Mouse (Mus musculus): ENCODE data around the gene Smim4.

The Smim4 gene

DNA sequence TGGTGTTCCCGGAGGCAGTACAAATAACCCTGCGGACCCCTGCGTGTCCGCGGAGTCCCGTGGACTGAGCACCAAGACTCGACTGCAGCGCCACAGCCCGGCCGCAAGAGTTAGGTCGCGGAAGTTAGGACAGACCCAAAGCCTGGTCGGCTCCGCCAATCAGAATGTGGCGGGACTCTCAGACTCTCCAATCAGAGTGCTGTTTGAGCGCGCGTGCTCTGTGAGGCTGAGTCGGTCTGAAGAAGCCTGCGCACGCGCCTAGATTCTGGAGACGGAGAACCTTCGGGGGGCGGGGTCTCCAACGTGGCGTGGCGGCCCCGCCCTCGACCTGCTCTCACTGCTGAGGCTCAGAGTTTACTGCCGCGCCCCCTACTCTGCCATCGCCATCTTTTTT is at the start of gene Smim4:
TSS of gene Smim4 (minus strand) at position 131 of the 394 bp plus-strand sequence.
- DNase-seq (ENCODE audit: low spot score), result peak; percentile 96

GRCm38 (mm10) chr14:31177715-31178114 is 49.0 kb upstream of the Smim4 start:
- no peak for DNase-seq (ENCODE audit: low spot score)

DNA sequence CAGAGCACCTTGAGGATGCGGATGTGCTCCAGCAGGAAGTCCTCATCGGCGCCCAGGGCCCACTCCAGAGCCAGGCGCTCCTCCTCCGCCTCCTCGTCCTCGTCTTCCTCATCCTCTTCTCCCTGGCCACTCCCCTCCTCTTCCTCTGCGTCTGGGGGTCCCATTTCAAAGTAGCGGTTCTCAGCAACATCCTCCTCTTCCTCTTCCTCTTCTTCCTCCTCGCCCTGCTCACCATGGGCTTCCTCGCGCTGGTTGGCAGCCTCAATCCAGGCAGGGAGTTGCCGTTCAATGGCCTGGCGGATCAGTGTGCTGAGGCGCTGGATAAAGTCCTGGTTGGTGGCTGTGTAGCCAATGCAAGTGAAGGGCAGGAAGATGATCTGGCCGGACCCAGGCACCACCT is 48.5 kb upstream of the Smim4 start:
- no peak for DNase-seq (ENCODE audit: low spot score)

- no peak for DNase-seq (ENCODE audit: low spot score)
Measured at GRCm38 (mm10) chr14:31173537-31173936, 44.8 kb upstream of the Smim4 start.

DNA sequence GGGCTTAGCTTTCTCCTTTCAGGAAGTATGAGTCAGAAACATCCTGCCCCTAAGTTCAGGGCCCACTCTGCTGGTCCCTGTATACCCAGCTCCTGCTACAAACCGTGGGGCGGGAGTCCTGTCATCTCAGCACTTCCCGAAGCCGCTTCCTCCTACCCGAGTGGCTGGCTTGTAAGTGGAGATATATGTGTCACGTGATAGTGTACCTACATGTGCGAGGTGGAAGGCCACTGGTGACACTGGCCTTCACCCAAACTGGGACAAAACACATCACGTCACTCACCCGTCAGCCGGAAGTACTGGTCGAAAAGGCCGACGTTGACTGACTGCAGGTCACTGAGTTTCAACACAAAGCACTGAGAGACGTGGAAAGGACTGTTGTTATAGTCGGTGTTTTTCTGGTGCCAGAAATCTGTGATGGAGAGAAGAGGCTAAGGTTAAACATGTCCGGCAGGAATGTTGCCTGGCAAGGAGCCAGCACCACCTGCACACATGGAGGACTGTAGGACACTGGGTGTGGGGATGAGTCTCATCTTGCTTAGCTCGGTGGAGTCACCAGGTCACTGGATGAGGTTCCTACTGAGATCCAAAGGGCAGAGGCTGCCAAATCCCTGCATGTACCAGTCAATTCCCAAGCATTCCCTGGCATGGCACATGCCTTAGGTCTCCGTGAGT is 44.2 kb upstream of the Smim4 start:
- DNase-seq (ENCODE audit: low spot score), result no peak

DNA sequence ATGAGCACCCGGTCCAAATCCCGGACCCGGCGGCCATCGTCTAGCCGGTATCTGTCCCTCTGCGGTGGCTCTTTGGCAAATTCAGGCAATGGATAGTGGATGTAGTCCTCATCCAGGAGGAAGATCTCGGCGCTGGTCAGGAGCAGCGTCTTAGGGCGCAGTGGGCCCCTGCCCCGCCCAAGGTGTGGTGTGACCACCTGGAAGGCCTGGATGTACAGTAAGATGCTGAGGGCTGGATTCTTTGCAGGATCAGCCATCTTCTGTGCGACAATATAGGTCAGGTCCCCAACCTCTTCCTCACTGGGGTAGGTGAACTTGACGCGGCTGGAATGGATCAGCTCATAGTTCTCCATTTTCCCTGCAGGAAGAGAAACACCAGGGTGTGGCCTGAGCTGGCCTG is 43.1 kb upstream of the Smim4 start:
- DNase-seq (ENCODE audit: low spot score), result no peak

DNA sequence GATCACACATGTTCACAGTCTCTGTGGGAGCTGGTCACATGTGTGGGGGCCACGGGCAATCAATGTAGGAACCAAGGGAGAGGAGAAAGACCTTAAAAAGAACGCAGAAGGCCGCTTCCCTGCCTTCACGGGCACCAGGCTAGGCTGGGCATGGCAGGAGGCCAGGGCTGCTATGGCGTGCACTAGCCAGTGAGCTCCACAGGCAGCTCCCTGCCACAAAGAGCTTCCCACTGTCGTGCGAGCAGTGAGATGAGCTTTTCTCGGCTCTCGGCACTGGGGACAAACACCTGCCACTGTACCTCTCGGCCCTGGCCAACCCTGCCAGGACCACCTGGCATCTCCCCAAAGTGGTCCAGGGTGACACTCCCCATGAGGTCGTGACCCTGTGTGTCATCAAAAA is 42.6 kb upstream of the Smim4 start:
- peak; percentile 34 for DNase-seq (ENCODE audit: low spot score)

GRCm38 (mm10) chr14:31170963-31171362 is 42.2 kb upstream of the Smim4 start:
- DNase-seq (ENCODE audit: low spot score), result no peak

GRCm38 (mm10) chr14:31169508-31169907 is 40.8 kb upstream of the Smim4 start:
- no peak for DNase-seq (ENCODE audit: low spot score)

DNA sequence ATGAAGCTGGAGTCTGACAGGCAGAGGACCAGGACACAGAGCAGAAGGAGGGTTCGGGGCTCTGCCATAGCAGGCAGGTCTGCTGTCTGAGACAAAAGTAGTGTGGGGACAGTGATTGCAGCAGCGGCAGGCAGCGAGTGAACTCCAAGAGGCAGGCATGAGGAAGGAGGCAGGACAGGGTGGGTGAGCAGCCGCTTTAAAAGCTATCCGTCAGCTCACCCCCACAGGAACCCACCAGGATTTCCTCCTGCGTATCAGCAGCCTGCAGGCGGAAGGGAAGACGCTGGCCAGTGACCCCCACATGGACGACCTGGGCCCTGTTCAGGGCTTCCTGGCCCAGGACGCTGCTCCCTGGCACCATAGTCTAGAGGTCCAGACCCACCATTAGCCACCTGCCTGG is 39.7 kb upstream of the Smim4 start, which contains the start of gene Stab1:
TSS of gene Stab1 (minus strand) at position 217 of the 400 bp plus-strand sequence.
- no peak for DNase-seq (ENCODE audit: low spot score)

DNA sequence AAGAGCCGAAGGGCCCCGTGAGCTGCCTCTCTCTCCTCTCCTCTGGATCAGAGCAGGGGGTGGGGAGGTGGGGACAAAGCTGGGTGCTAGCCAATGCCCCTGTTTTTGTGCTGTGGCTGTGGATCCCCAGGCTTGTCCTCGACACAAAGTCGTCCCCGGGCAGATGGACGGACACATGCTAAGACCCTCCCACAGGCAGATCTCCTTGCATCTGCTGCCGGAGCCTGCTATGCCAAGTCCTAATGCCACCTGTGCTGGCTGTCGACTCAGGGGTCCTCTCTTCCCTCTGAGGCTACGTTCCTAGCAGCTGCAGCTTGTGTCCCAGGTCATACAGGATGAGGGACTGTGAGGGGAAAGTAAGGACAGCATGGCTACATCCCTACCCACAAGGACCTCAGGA is 38.1 kb upstream of the Smim4 start:
- no peak for DNase-seq (ENCODE audit: low spot score)

- DNase-seq (ENCODE audit: low spot score), result no peak
Measured at GRCm38 (mm10) chr14:31165991-31166630, 37.4 kb upstream of the Smim4 start.

GRCm38 (mm10) chr14:31165458-31165857 is 36.7 kb upstream of the Smim4 start:
- DNase-seq (ENCODE audit: low spot score), result no peak

GRCm38 (mm10) chr14:31165010-31165409 is 36.3 kb upstream of the Smim4 start:
- DNase-seq (ENCODE audit: low spot score), result no peak

GRCm38 (mm10) chr14:31164067-31164466 is 35.3 kb upstream of the Smim4 start:
- no peak for DNase-seq (ENCODE audit: low spot score)

- no peak for DNase-seq (ENCODE audit: low spot score)
Measured at GRCm38 (mm10) chr14:31161638-31162037, 32.9 kb upstream of the Smim4 start.

DNA sequence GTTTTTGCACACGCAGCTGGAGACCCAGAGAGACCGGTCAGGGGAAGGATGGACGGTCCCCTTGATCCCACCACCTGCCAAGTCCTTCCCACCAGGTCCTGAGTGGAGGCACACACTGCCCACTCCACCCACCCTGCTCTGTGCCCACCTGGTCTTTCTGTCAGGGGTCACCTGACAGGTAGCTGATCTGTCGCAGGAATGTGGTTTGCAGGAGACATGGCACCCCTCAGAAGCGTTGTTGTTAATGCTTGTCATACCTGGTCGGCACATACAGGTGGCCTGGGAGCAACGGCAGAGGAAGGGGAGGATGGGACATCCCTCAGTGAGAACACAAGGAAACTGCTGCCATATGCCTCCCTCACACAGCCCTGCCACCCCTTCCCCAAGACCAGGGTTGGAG is 32.4 kb upstream of the Smim4 start:
- no peak for DNase-seq (ENCODE audit: low spot score)

DNA sequence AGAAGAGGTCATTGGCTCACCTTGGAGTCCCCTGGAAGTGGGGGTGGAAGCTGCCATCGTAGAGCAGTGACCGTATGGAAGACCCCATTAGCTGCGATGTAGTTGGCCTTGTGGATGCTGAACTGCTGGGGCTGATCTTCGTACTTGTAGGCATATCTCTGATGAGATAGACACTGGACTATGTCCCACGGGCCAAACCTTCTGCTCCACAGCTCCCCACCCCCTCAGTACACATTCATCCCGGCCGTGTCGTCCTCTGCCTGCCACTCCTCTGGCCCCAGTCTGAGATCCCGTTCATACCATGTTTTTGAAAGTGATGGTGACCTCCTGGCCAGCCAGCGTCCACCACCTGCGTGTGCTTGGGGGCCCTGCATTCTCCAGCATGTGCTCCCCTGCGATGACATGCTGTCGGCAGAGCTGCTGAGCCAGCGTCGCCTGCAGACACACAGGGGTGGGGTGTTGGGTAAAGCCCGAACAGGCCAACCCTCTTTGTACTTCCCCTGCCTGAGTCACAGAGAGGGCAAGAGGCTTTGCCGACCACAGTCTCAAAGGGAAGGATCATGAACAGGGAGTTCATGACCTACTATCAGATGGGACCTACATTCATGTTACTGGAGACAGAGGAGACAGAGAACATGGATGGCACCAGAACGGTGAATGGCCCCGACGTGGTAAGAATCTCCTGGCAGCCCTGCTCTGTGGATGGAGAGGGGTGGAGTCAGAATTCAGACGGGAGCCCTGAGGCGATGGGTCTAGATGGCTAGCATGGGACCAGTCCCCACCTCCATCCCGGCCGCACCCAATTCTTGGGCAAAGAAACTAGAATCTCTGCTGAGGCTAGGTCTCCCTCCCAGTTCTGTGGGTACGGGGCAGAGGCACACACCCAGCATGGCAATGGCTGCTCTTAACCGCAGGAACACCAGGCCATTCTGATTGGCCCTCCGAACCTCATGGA is 31.7 kb upstream of the Smim4 start:
- DNase-seq (ENCODE audit: low spot score), result no peak

DNA sequence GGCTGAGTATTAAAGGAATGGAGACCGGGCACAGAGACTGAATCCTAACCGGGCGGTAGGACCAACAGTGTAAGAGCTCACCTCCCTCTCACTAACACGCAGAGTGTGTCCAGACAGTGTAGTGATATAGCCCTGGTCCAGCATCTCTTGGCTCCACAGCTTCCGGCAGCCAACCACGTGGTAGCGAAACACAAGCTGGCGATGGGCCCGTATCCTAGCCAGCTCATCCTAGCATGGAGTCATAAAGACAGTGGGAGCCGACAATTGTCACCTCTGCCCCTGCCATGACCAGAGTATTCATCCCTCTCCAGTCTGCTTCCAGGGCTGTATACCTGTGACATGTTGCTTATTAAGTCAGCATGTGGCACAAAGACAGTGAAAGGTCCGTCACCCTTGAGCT is 16.9 kb upstream of the Smim4 start:
- no peak for DNase-seq (ENCODE audit: low spot score)

DNA sequence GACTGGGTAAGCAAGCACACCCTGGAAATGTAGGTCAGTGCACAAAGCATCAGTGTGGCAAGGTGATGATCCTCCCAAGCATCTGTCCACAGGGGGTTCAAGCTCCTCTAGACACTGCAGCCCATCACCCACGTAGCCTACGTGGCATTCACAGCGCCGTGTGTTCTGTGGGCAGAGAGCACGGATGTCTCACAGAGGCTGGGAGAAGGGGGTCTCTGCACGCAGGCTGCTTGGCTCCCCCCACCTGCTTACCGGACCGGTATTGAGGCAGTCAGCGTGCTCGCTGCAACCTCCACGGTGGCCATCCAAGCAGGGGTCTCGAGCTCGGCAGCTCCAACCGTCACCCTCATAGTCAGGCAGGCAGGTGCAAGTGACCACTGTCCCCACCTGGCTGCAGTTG is 12.3 kb upstream of the Smim4 start:
- DNase-seq (ENCODE audit: low spot score), result peak; percentile 2

GRCm38 (mm10) chr14:31140141-31140540 is 11.4 kb upstream of the Smim4 start:
- peak; percentile 2 for DNase-seq (ENCODE audit: low spot score)

DNA sequence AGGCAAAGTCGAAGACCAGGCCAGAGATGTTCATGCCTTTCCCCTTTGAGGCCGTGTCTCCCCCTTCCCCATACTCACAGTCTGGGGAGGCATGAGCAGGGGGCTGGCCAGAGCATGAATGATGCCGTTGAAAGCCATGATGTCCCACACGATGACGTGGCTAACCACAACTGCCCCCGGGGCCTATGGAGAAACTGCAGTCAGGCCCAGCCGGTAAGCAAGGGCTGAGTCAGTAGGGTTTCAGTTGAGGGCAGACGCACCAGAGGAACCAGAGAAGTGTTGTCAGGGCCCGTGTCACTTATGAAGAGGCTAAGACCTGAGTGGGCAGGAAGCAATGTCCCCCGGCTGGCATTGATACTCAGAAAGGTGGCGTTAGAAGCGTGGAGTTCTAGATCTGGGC is 10.9 kb upstream of the Smim4 start:
- DNase-seq (ENCODE audit: low spot score), result peak; percentile 1
